Mouse (Mus musculus): ENCODE measurements around the gene Rras.

Rras gene

GRCm38 (mm10) chr7:45026256-45026655 lies 8.5 kb downstream of the Rras start:
- DNase-seq (ENCODE audit: low spot score), result no peak

- DNase-seq (ENCODE audit: low spot score), result no peak
Observed at GRCm38 (mm10) chr7:45027761-45028160, 10.0 kb downstream of the Rras start.

- DNase-seq (ENCODE audit: low spot score), result no peak
Observed at GRCm38 (mm10) chr7:45028351-45028750, 10.6 kb downstream of the Rras start.

- DNase-seq (ENCODE audit: low spot score), result no peak
Observed at GRCm38 (mm10) chr7:45029995-45030394, 12.2 kb downstream of the Rras start.

- DNase-seq (ENCODE audit: low spot score), result no peak
Observed at GRCm38 (mm10) chr7:45030857-45031256, 13.1 kb downstream of the Rras start.

GRCm38 (mm10) chr7:45033722-45034359 lies 16.1 kb downstream of the Rras start:
- no peak for DNase-seq (ENCODE audit: low spot score)

- no peak for DNase-seq (ENCODE audit: low spot score)
Observed at GRCm38 (mm10) chr7:45035631-45036030, 17.9 kb downstream of the Rras start.

GRCm38 (mm10) chr7:45036702-45037101 lies 18.9 kb downstream of the Rras start:
- DNase-seq (ENCODE audit: low spot score), result no peak

- peak; percentile 64 for DNase-seq (ENCODE audit: low spot score)
Observed at GRCm38 (mm10) chr7:45037720-45038361, 20.1 kb downstream of the Rras start.

GRCm38 (mm10) chr7:45038411-45038810 lies 20.6 kb downstream of the Rras start:
- no peak for DNase-seq (ENCODE audit: low spot score)

GRCm38 (mm10) chr7:45040851-45041250 lies 23.1 kb downstream of the Rras start:
- no peak for DNase-seq (ENCODE audit: low spot score)

GRCm38 (mm10) chr7:45043307-45043706 lies 25.5 kb downstream of the Rras start:
- DNase-seq (ENCODE audit: low spot score), result no peak

- DNase-seq (ENCODE audit: low spot score), result no peak
Observed at GRCm38 (mm10) chr7:45045741-45046140, 28.0 kb downstream of the Rras start.

- no peak for DNase-seq (ENCODE audit: low spot score)
Observed at GRCm38 (mm10) chr7:45046853-45047350, 29.1 kb downstream of the Rras start.

GRCm38 (mm10) chr7:45047491-45047890 lies 29.7 kb downstream of the Rras start:
- DNase-seq (ENCODE audit: low spot score), result no peak

GRCm38 (mm10) chr7:45048001-45048890 lies 30.5 kb downstream of the Rras start:
- DNase-seq (ENCODE audit: low spot score), result no peak

- no peak for DNase-seq (ENCODE audit: low spot score)
Observed at GRCm38 (mm10) chr7:45048923-45049657, 31.3 kb downstream of the Rras start.

GRCm38 (mm10) chr7:45050945-45051600 lies 33.3 kb downstream of the Rras start:
- DNase-seq (ENCODE audit: low spot score), result peak; percentile 91

- DNase-seq (ENCODE audit: low spot score), result peak; percentile 13
Observed at GRCm38 (mm10) chr7:45051601-45051974, 33.8 kb downstream of the Rras start.

- DNase-seq (ENCODE audit: low spot score), result peak; percentile 12
Observed at GRCm38 (mm10) chr7:45052181-45052861, 34.6 kb downstream of the Rras start.

- no peak for DNase-seq (ENCODE audit: low spot score)
Observed at GRCm38 (mm10) chr7:45052862-45053116, 35.0 kb downstream of the Rras start, which contains the start of gene Prr12. Prr12 (minus strand) TSS chr7:45052881.
